Mouse (Mus musculus) cerebellum, adult 8-10 months (tissue): ENCODE results near the gene Glce.

ENCODE experiments used
- DNase-seq: peaks from one replicate; pipeline ENCODE4 v3.0.0; 2022

Gene Glce

GRCm38 (mm10) chr9:62121551-62122447, 656 bp downstream of the Glce start:
- peak; percentile 43 for DNase-seq

GRCm38 (mm10) chr9:62118754-62119153, 3.7 kb downstream of the Glce start:
- DNase-seq = no peak

GRCm38 (mm10) chr9:62115826-62116225, 6.6 kb downstream of the Glce start:
- DNase-seq = peak; percentile 52

- no peak for DNase-seq
Measured at GRCm38 (mm10) chr9:62096603-62097002, 25.9 kb downstream of the Glce start.

GRCm38 (mm10) chr9:62091604-62092003, 30.9 kb downstream of the Glce start:
- DNase-seq = no peak

- no peak for DNase-seq
Measured at GRCm38 (mm10) chr9:62085548-62085947, 36.9 kb downstream of the Glce start.

- no peak for DNase-seq
Measured at GRCm38 (mm10) chr9:62084896-62085295, 37.6 kb downstream of the Glce start.

GRCm38 (mm10) chr9:62082986-62083385, 39.5 kb downstream of the Glce start:
- no peak for DNase-seq

- DNase-seq = no peak
Measured at GRCm38 (mm10) chr9:62081542-62081941, 40.9 kb downstream of the Glce start.

- DNase-seq = no peak
Measured at GRCm38 (mm10) chr9:62080028-62080760, 42.3 kb downstream of the Glce start.

GRCm38 (mm10) chr9:62062234-62062633, 60.2 kb downstream of the Glce start:
- no peak for DNase-seq

- DNase-seq = no peak
Measured at GRCm38 (mm10) chr9:62060431-62060830, 62.0 kb downstream of the Glce start.

- DNase-seq = no peak
Measured at GRCm38 (mm10) chr9:62059941-62060340, 62.5 kb downstream of the Glce start.

- DNase-seq = no peak
Measured at GRCm38 (mm10) chr9:62057881-62058506, 64.5 kb downstream of the Glce start.

- DNase-seq = no peak
Measured at GRCm38 (mm10) chr9:62056206-62056605, 66.2 kb downstream of the Glce start.

GRCm38 (mm10) chr9:62050801-62051200, 71.7 kb downstream of the Glce start:
- DNase-seq = no peak

- no peak for DNase-seq
Measured at GRCm38 (mm10) chr9:62049166-62049565, 73.3 kb downstream of the Glce start.

GRCm38 (mm10) chr9:62042167-62042566, 80.3 kb downstream of the Glce start:
- no peak for DNase-seq

- DNase-seq = peak; percentile 88
Measured at GRCm38 (mm10) chr9:62040008-62040608, 82.3 kb downstream of the Glce start.

- DNase-seq = no peak
Measured at GRCm38 (mm10) chr9:62035806-62036205, 86.6 kb downstream of the Glce start.

- no peak for DNase-seq
Measured at GRCm38 (mm10) chr9:62032206-62032605, 90.2 kb downstream of the Glce start.

- DNase-seq = no peak
Measured at GRCm38 (mm10) chr9:62028072-62028471, 94.4 kb downstream of the Glce start.

GRCm38 (mm10) chr9:62026600-62026999, 95.9 kb downstream of the Glce start, which contains the start of gene Paqr5:
Gene Paqr5, minus strand, starts transcription at chr9:62026856.
- no peak for DNase-seq
